Mouse (Mus musculus): ENCODE measurements at regions not wholly inside any gene's neighbourhood (a gene's known extent, or its start where the extent isn't known, plus 50 kb on each side); places are given as distances from the start of the nearest gene placed in this dataset.

DNA sequence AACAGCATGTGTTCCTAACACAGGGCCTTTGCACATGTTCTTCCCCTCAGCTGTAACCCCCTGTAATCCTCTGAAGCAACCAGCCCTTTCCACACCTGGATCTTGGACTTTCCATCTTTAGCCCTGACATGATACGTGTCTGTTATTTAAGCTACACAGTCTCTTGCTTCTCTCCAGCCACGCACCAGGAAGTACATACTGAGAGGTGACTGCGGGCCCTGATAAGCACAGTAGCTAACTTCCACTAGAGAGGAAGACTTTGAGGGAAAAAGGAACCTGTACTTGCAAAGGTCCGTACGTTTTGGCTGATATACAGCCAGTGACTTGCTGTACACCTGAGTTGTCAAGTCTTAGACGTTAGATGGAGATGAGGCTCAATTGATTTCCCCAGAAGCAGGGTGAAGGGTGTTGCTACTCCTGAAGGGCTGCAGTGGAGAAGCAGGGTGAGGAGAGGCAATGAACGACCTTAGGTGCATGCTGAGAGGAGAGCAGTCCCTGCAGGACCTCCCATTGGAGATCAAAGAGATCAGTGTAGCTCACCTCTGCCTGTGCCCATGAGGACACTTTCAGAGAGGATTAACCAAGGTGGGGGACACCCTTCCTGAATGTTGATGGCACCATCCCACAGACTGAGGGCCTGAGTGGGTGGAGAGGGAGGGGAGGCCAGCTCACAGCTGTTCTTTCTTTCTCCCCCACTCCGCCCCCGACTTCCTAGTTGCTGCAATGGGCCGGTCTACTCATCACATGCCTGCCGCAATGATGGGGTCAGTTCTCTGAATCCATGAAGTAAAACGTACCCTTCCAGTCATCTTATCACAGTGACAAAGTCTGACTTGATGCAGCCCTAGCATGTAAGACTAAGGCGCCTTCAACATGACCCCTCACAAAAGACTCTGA lies 88.1 kb downstream of the Tomm20 start:
- peaks cover 9% of the 10 kb centered on the region for H3K4me1 ChIP-seq (ENCODE audit: control insufficient read depth, insufficient read depth, low read length)
- H3K4me3 ChIP-seq (ENCODE audit: low read depth, low read length): no peak overlapping the region
- H3K9me3 ChIP-seq (replicated peaks; ENCODE audit: control insufficient read depth, insufficient read depth, low read length, poor library complexity, severe bottlenecking): no peaks in the 10 kb centered on the region
- no peaks in the 10 kb centered on the region for H3K27me3 ChIP-seq (ENCODE audit: control insufficient read depth, insufficient read depth, low read length, poor library complexity, severe bottlenecking)
- no peak for TF ChIP-seq EP300 (IDR thresholded peaks at IDR 0.05; ENCODE audit: insufficient read depth, low read depth, low read length)
- no peak for TF ChIP-seq POLR2A (IDR thresholded peaks at IDR 0.05; ENCODE audit: insufficient read depth, low read length)
- no peak for TF ChIP-seq CTCF (IDR thresholded peaks at IDR 0.05; ENCODE audit: low read depth, low read length)
- H3K27ac ChIP-seq (ENCODE audit: insufficient read depth, low read length): no peak overlapping the region
- H3K9ac ChIP-seq (ENCODE audit: low read depth, poor library complexity, severe bottlenecking): no peak overlapping the region
- H3K36me3 ChIP-seq (ENCODE audit: control insufficient read depth, insufficient read depth, low read length, poor library complexity, severe bottlenecking): no peaks in the 10 kb centered on the region

DNA sequence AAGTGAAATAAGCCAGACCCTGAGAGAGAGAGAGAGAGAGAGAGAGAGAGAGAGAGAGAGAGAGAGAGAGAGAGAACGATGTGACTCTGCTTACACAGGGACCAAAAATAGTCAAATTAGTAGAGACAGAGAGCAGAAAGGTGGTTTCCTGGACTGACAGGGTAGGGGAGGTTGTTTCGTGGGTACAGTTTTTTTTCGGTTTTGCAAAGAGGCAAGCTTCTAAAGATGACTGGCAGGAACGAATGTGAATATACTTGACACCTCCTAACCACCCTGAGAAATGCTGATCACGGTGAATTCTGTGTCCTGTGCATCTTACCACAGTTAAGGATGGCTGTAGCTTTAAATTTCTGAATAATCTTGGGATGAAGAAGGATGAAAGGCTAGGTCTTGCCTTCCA lies 89.7 kb downstream of the Tomm20 start:
- Histone ChIP-seq H3K4me1 (ENCODE audit: control insufficient read depth, insufficient read depth, low read length) (peaks cover 9% of the 10 kb centered on the region), H3K4me3 (ENCODE audit: low read depth, low read length) (no peak overlapping the region), H3K9me3 (replicated peaks; ENCODE audit: control insufficient read depth, insufficient read depth, low read length, poor library complexity, severe bottlenecking) (no peaks in the 10 kb centered on the region), H3K27me3 (ENCODE audit: control insufficient read depth, insufficient read depth, low read length, poor library complexity, severe bottlenecking) (no peaks in the 10 kb centered on the region), H3K27ac (ENCODE audit: insufficient read depth, low read length) (no peak overlapping the region), H3K36me3 (ENCODE audit: control insufficient read depth, insufficient read depth, low read length, poor library complexity, severe bottlenecking) (no peaks in the 10 kb centered on the region), H3K9ac (ENCODE audit: low read depth, poor library complexity, severe bottlenecking) (no peak overlapping the region)
- no peak for TF ChIP-seq EP300 (IDR thresholded peaks at IDR 0.05; ENCODE audit: insufficient read depth, low read depth, low read length)

- Histone ChIP-seq H3K9me3 (replicated peaks; ENCODE audit: control insufficient read depth, insufficient read depth, low read length, poor library complexity, severe bottlenecking) (no peaks in the 10 kb centered on the region), H3K4me3 (ENCODE audit: low read depth, low read length) (no peak overlapping the region), H3K27me3 (ENCODE audit: control insufficient read depth, insufficient read depth, low read length, poor library complexity, severe bottlenecking) (no peaks in the 10 kb centered on the region), H3K9ac (ENCODE audit: low read depth, poor library complexity, severe bottlenecking) (no peak overlapping the region), H3K36me3 (ENCODE audit: control insufficient read depth, insufficient read depth, low read length, poor library complexity, severe bottlenecking) (no peaks in the 10 kb centered on the region), H3K4me1 (ENCODE audit: control insufficient read depth, insufficient read depth, low read length) (peaks cover 7% of the 10 kb centered on the region), H3K27ac (ENCODE audit: insufficient read depth, low read length) (no peak overlapping the region)
- no peak for TF ChIP-seq CTCF (IDR thresholded peaks at IDR 0.05; ENCODE audit: low read depth, low read length)
- TF ChIP-seq POLR2A (IDR thresholded peaks at IDR 0.05; ENCODE audit: insufficient read depth, low read length): no peak
- TF ChIP-seq EP300 (IDR thresholded peaks at IDR 0.05; ENCODE audit: insufficient read depth, low read depth, low read length): no peak
Observed at GRCm38 (mm10) chr8:126855056-126855609, 90.5 kb downstream of the Tomm20 start.

DNA sequence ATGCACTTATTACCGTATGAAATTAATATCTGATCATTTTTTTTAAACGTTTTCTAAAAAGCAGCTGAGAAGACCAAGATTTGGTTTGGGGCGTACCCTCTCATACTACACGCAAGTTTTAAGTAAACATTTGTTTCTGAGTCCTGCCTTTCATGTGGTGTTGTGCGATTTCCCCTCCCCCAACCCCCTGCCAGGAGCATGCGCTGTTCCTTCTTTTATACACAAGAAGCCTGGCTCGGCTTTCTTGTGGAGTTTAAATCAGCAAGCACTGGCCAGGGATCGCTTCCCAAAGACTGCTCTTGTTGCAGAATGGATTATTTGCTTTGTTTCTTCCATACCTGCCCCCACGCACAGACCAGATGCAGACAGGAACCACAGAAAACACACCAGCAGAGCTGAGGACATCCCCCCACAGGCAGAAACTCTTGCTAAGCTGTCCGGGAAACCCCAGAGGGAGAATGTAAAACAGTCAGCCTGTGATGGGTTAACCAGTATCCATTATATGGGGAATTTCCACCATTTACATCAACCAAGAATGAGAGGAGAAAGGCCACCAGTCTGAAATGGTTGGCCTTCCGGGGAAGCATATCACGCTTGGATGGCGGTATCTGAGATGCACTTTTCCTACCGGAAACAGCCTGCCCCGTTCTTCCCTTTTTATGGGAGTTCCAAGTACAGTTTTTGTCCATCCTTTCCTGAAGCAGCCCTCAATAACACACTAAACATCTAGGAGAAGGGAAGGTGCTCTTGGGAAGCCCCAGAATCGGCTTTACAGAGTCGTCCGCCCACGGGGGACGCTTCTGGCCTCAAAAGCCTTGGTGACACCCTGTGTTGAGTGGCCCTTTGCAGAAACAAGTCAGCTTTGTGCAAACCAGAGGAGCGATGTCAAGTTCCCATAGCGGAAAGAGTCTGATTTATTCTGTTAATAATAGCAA lies 91.3 kb downstream of the Tomm20 start:
- Histone ChIP-seq H3K9ac (ENCODE audit: low read depth, poor library complexity, severe bottlenecking) (no peak overlapping the region), H3K27ac (ENCODE audit: insufficient read depth, low read length) (no peak overlapping the region), H3K36me3 (ENCODE audit: control insufficient read depth, insufficient read depth, low read length, poor library complexity, severe bottlenecking) (no peaks in the 10 kb centered on the region), H3K27me3 (ENCODE audit: control insufficient read depth, insufficient read depth, low read length, poor library complexity, severe bottlenecking) (no peaks in the 10 kb centered on the region), H3K4me1 (ENCODE audit: control insufficient read depth, insufficient read depth, low read length) (peaks cover 7% of the 10 kb centered on the region), H3K4me3 (ENCODE audit: low read depth, low read length) (no peak overlapping the region), H3K9me3 (replicated peaks; ENCODE audit: control insufficient read depth, insufficient read depth, low read length, poor library complexity, severe bottlenecking) (no peaks in the 10 kb centered on the region)
- no peak for TF ChIP-seq POLR2A (IDR thresholded peaks at IDR 0.05; ENCODE audit: insufficient read depth, low read length)
- no peak for TF ChIP-seq EP300 (IDR thresholded peaks at IDR 0.05; ENCODE audit: insufficient read depth, low read depth, low read length)
- TF ChIP-seq CTCF (IDR thresholded peaks at IDR 0.05; ENCODE audit: low read depth, low read length): no peak

GRCm38 (mm10) chr8:126852663-126853390 lies 92.8 kb downstream of the Tomm20 start:
- H3K4me3 ChIP-seq (ENCODE audit: low read depth, low read length): no peak overlapping the region
- TF ChIP-seq CTCF (IDR thresholded peaks at IDR 0.05; ENCODE audit: low read depth, low read length): no peak
- peak; percentile 57; the same call in 1 of the 2 replicates for TF ChIP-seq EP300 (IDR thresholded peaks at IDR 0.05; ENCODE audit: insufficient read depth, low read depth, low read length)
- H3K4me1 ChIP-seq (ENCODE audit: control insufficient read depth, insufficient read depth, low read length): peaks cover 7% of the 10 kb centered on the region
- H3K27ac ChIP-seq (ENCODE audit: insufficient read depth, low read length): no peak overlapping the region
- no peaks in the 10 kb centered on the region for H3K36me3 ChIP-seq (ENCODE audit: control insufficient read depth, insufficient read depth, low read length, poor library complexity, severe bottlenecking)
- no peaks in the 10 kb centered on the region for H3K27me3 ChIP-seq (ENCODE audit: control insufficient read depth, insufficient read depth, low read length, poor library complexity, severe bottlenecking)
- no peaks in the 10 kb centered on the region for H3K9me3 ChIP-seq (replicated peaks; ENCODE audit: control insufficient read depth, insufficient read depth, low read length, poor library complexity, severe bottlenecking)
- no peak overlapping the region for H3K9ac ChIP-seq (ENCODE audit: low read depth, poor library complexity, severe bottlenecking)
